Mouse (Mus musculus) midbrain, embryonic 12.5 days (tissue): Measurements from ENCODE around the gene Gpx3. TPM values are rescaled to one million over a fixed set of nuclear protein-coding genes. Genes with fewer than 3 reads are reported as not detected.
"Not testable (repeated sequence)": the region's sequence is repeated elsewhere in the genome, so short reads cannot be mapped to it uniquely, and the experiment has no call there.

ENCODE experiments used
- ATAC-seq: fragments of 200-750 bp; cut with Nextera tagmentation; 2 replicates; pipeline ENCODE4 v1.8.0; 2017; ENCODE audit warnings: low read depth, moderate TSS enrichment, moderate library complexity; ENCODE audit not compliant: low FRiP score
- H3K27ac ChIP-seq: fragments of 300-500 bp; sonication (generic); replicated peaks from 2 replicates; pipeline ENCODE4 v1.5.1; 2016; ENCODE audit warnings: mild to moderate bottlenecking
- H3K27me3 ChIP-seq: fragments of 300-500 bp; sonication (generic); 2 replicates; pipeline ENCODE4 v1.6.1; 2016; ENCODE audit warnings: mild to moderate bottlenecking
- H3K36me3 ChIP-seq: fragments of 300-500 bp; sonication (generic); 2 replicates; pipeline ENCODE4 v1.6.1; 2016
- H3K4me1 ChIP-seq: fragments of 300-500 bp; sonication (generic); 2 replicates; pipeline ENCODE4 v1.6.1; 2016
- H3K4me2 ChIP-seq: fragments of 300-500 bp; sonication (generic); replicated peaks from 2 replicates; pipeline ENCODE4 v1.6.1; 2016; ENCODE audit warnings: mild to moderate bottlenecking, moderate library complexity
- H3K4me3 ChIP-seq: fragments of 300-500 bp; sonication (generic); 2 replicates; pipeline ENCODE4 v1.5.1; 2016; ENCODE audit warnings: mild to moderate bottlenecking
- H3K9ac ChIP-seq: fragments of 300-500 bp; sonication (generic); replicated peaks from 2 replicates; pipeline ENCODE4 v1.6.1; 2016; ENCODE audit warnings: mild to moderate bottlenecking, moderate library complexity
- H3K9me3 ChIP-seq: fragments of 300-500 bp; sonication (generic); 2 replicates; pipeline ENCODE4 v1.6.1; 2016; ENCODE audit warnings: mild to moderate bottlenecking
- WGBS: fragments of 180-500 bp; shearing (Covaris S2); methylation state at CpG from one replicate; pipeline ENCODE4 v1.1.7; 2016; 5-methylcytosine and 5-hydroxymethylcytosine counted together
- polyA plus RNA-seq: library from polyadenylated mRNA; unstranded; fragments of >200 nt; fragmentation: Nextera tagmentation; extraction: Ambion mirVana; gene quantifications from 2 replicates; pipeline ENCODE4 v1.2.1, GENCODE M21; 2016

Gene Gpx3
- polyA plus RNA-seq, 1 experiment from 2014 or later, result 39.7 TPM

DNA sequence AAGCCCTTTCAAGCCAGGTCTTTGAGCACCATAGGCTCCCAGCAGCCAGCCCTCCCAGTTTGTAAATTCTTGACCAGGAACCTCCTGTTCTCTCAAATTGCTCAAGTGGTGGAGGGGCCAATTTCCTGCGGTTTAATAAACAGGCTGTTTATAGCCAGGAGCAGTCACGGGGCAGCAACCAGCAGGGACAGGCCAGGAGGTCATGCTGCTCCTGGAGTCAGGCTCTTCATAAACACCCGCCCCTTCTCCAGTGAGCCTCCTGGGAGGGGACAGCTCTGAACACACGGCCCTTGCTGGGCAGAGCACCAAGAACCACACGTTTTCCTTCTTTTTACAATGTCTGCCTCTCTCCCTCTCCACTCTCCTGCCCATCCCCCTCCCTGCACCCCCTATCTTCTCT, 17.3 kb upstream of the Gpx3 start:
- ATAC-seq, result no peak
- Histone ChIP-seq H3K9me3 (no peaks in the 10 kb centered on the region), H3K27ac (no peak overlapping the region), H3K9ac (no peak overlapping the region), H3K4me2 (no peak overlapping the region), H3K27me3 (0 out of 2 replicates have a peak, but pooled peaks cover 2% of the 10 kb centered on the region), H3K4me1 (peaks cover 6% of the 10 kb centered on the region), H3K4me3 (no peak overlapping the region), H3K36me3 (no peaks in the 10 kb centered on the region)
- 37% methylated on average over 5 of the region's 5 CpGs for WGBS

- no peak for ATAC-seq
- H3K4me1 ChIP-seq, result peaks cover 6% of the 10 kb centered on the region
- WGBS, result 91% methylated on average over 2 of the region's 2 CpGs
- H3K27me3 ChIP-seq, result no peaks in the 10 kb centered on the region
- H3K36me3 ChIP-seq, result no peaks in the 10 kb centered on the region
- H3K9me3 ChIP-seq, result no peaks in the 10 kb centered on the region
- H3K27ac ChIP-seq, result no peak overlapping the region
- H3K9ac ChIP-seq, result no peak overlapping the region
- H3K4me3 ChIP-seq, result no peak overlapping the region
- no peak overlapping the region for H3K4me2 ChIP-seq
Observed at GRCm38 (mm10) chr11:54885406-54885805, 16.8 kb upstream of the Gpx3 start.

GRCm38 (mm10) chr11:54887927-54888326, 14.3 kb upstream of the Gpx3 start:
- no peak overlapping the region for H3K27ac ChIP-seq
- H3K9me3 ChIP-seq, result no peaks in the 10 kb centered on the region
- no peak overlapping the region for H3K9ac ChIP-seq
- H3K36me3 ChIP-seq, result no peaks in the 10 kb centered on the region
- no peaks in the 10 kb centered on the region for H3K4me1 ChIP-seq
- H3K27me3 ChIP-seq, result no peaks in the 10 kb centered on the region
- no peak for ATAC-seq
- H3K4me2 ChIP-seq, result no peak overlapping the region
- no peak overlapping the region for H3K4me3 ChIP-seq
- 81% methylated on average over 6 of the region's 6 CpGs for WGBS

GRCm38 (mm10) chr11:54891341-54891740, 10.9 kb upstream of the Gpx3 start:
- Histone ChIP-seq H3K4me3 (no peak overlapping the region), H3K27me3 (no peaks in the 10 kb centered on the region), H3K4me2 (no peak overlapping the region), H3K27ac (no peak overlapping the region), H3K36me3 (no peaks in the 10 kb centered on the region), H3K9me3 (no peaks in the 10 kb centered on the region), H3K9ac (no peak overlapping the region), H3K4me1 (no peaks in the 10 kb centered on the region)
- WGBS, result 82% methylated on average over 5 of the region's 5 CpGs
- no peak for ATAC-seq

DNA sequence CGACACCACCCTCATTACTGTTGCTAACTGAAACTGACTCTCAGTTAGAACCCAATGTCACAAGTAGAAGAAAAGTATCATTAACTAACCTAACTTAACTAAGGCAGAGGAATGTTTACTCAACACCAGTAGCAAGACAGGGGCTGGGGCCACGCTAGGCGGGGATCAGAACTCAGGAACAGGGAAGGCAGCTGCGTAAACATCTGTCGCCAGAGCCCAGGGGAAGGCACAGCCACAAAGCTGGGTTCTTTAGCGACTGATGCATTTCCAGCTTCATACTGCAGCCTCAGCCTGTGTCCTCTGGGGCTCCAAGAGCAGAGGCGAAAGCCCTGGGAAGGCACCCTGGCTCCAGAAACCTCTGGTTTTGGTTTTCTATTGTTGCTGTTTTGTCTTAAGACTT, 10.2 kb upstream of the Gpx3 start:
- no peak overlapping the region for H3K4me2 ChIP-seq
- H3K27me3 ChIP-seq, result no peaks in the 10 kb centered on the region
- no peak overlapping the region for H3K4me3 ChIP-seq
- no peaks in the 10 kb centered on the region for H3K4me1 ChIP-seq
- no peaks in the 10 kb centered on the region for H3K9me3 ChIP-seq
- 60% methylated on average over 7 of the region's 7 CpGs for WGBS
- no peak for ATAC-seq
- no peaks in the 10 kb centered on the region for H3K36me3 ChIP-seq
- no peak overlapping the region for H3K27ac ChIP-seq
- no peak overlapping the region for H3K9ac ChIP-seq

- Histone ChIP-seq H3K27ac (no peak overlapping the region), H3K9me3 (no peaks in the 10 kb centered on the region), H3K9ac (no peak overlapping the region), H3K4me3 (no peak overlapping the region), H3K27me3 (no peaks in the 10 kb centered on the region), H3K4me1 (no peaks in the 10 kb centered on the region), H3K36me3 (no peaks in the 10 kb centered on the region), H3K4me2 (no peak overlapping the region)
- WGBS, result 71% methylated on average over 9 of the region's 9 CpGs
- no peak for ATAC-seq
Observed at GRCm38 (mm10) chr11:54894589-54894988, 7.7 kb upstream of the Gpx3 start.

DNA sequence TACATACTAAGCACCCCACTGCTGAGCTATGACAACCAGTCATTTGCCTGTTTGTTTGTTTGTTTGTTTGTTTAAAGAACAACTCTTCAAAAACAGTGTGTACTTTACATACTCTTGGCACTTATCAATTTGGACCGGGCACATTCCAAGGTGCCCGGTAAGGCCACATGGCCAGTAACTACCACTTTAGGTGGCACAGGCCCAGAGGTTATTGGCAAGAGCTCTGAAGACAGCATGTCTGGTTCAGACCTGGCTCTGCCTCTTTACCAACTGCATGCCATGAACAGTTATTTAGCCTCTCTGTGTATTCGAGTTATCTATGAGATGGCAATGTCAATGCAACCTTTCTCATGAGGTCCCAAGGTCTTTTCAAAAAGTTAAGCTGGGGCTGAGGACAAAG, 5.6 kb upstream of the Gpx3 start:
- not testable (repeated sequence) for H3K4me2 ChIP-seq, H3K36me3 ChIP-seq, H3K9ac ChIP-seq, H3K9me3 ChIP-seq, ATAC-seq, H3K4me1 ChIP-seq, H3K27me3 ChIP-seq, H3K27ac ChIP-seq, H3K4me3 ChIP-seq
- 89% methylated on average over 3 of the region's 3 CpGs for WGBS

GRCm38 (mm10) chr11:54897470-54897869, 4.8 kb upstream of the Gpx3 start:
- no peaks in the 10 kb centered on the region for H3K36me3 ChIP-seq
- H3K9ac ChIP-seq, result no peak overlapping the region
- H3K9me3 ChIP-seq, result no peaks in the 10 kb centered on the region
- H3K27ac ChIP-seq, result no peak overlapping the region
- no peak overlapping the region for H3K4me3 ChIP-seq
- WGBS, result 48% methylated on average over 5 of the region's 5 CpGs
- H3K27me3 ChIP-seq, result no peaks in the 10 kb centered on the region
- ATAC-seq, result no peak
- H3K4me2 ChIP-seq, result no peak overlapping the region
- peaks cover 3% of the 10 kb centered on the region; the same call in 1 of the 2 replicates for H3K4me1 ChIP-seq

GRCm38 (mm10) chr11:54899657-54900056, 2.6 kb upstream of the Gpx3 start:
- H3K27ac ChIP-seq, result no peak overlapping the region
- H3K4me2 ChIP-seq, result no peak overlapping the region
- no peaks in the 10 kb centered on the region for H3K36me3 ChIP-seq
- H3K4me3 ChIP-seq, result no peak overlapping the region
- no peaks in the 10 kb centered on the region for H3K9me3 ChIP-seq
- no peak overlapping the region for H3K9ac ChIP-seq
- no peak for ATAC-seq
- H3K4me1 ChIP-seq, result peaks cover 12% of the 10 kb centered on the region; the same call in 1 of the 2 replicates
- peaks cover 7% of the 10 kb centered on the region; the same call in 1 of the 2 replicates for H3K27me3 ChIP-seq
- 82% methylated on average over 4 of the region's 4 CpGs for WGBS

DNA sequence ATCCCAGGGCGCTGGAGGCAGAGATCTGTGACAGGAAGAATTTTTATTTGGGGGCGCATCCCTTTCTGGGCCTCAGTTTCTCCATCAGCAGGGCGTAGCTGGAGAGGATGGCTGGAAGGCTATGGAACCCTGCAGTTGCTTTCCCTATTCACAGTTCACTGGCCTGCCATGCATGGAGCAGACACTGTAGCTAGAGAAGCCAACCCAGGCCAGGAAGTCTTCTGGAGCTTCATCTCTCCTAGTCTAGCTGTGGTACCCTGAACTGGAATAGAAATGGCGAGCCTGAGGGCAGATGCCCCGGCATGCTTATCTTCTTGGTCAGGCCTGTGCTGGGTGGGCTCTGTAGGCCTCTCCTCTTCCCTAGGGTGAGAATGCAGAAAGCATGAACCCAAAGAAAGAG, 1.1 kb downstream of the Gpx3 start:
- Histone ChIP-seq H3K36me3 (no peaks in the 10 kb centered on the region), H3K9ac (peak overlapping the region; percentile 52; the same call in 1 of the 2 replicates), H3K9me3 (no peaks in the 10 kb centered on the region), H3K4me2 (peak overlapping the region; percentile 76), H3K27ac (no peak overlapping the region), H3K27me3 (peaks cover 7% of the 10 kb centered on the region; the same call in 1 of the 2 replicates), H3K4me3 (peak overlapping the region; percentile 48), H3K4me1 (peaks cover 12% of the 10 kb centered on the region; the same call in 1 of the 2 replicates)
- WGBS, result 75% methylated on average over 5 of the region's 5 CpGs
- ATAC-seq, result no peak

- Histone ChIP-seq H3K4me1 (peaks cover 12% of the 10 kb centered on the region; the same call in 1 of the 2 replicates), H3K36me3 (0 out of 2 replicates have a peak, but pooled peaks cover 2% of the 10 kb centered on the region), H3K4me2 (peak overlapping the region; percentile 76; the same call in 1 of the 2 replicates), H3K9me3 (no peaks in the 10 kb centered on the region), H3K27ac (no peak overlapping the region), H3K9ac (no peak overlapping the region), H3K4me3 (no peak overlapping the region), H3K27me3 (peaks cover 7% of the 10 kb centered on the region; the same call in 1 of the 2 replicates)
- 75% methylated on average over 4 of the region's 4 CpGs for WGBS
- ATAC-seq, result no peak
Observed at GRCm38 (mm10) chr11:54903940-54904706, 1.9 kb downstream of the Gpx3 start.

GRCm38 (mm10) chr11:54905086-54905485, 2.8 kb downstream of the Gpx3 start:
- Histone ChIP-seq H3K9ac (no peak overlapping the region), H3K4me2 (no peak overlapping the region), H3K4me3 (no peak overlapping the region), H3K27ac (no peak overlapping the region), H3K27me3 (peaks cover 7% of the 10 kb centered on the region; the same call in 1 of the 2 replicates), H3K36me3 (0 out of 2 replicates have a peak, but pooled peaks cover 9% of the 10 kb centered on the region), H3K4me1 (peaks cover 12% of the 10 kb centered on the region; the same call in 1 of the 2 replicates), H3K9me3 (no peaks in the 10 kb centered on the region)
- ATAC-seq, result no peak
- WGBS, result 86% methylated on average over 3 of the region's 3 CpGs
